Mouse (Mus musculus) neutrophil, adult 65 days (primary cell): Measurements from ENCODE around the gene Fahd1. TPM values are rescaled to one million over a fixed set of nuclear protein-coding genes. Genes with fewer than 3 reads are reported as not detected.

Source experiments
- total RNA-seq: library from RNA; stranded (reverse); gene quantifications from 2 replicates; pipeline ENCODE4 v1.2.4, GENCODE M21; 2023

Gene Fahd1
- total RNA-seq, result 1.5 and 2.2 TPM in 2 replicates

GRCm38 (mm10) chr17:24850065-24850772 is at the start of gene Fahd1:
TSS of gene Fahd1 (minus strand) at chr17:24850364.

GRCm38 (mm10) chr17:24896241-24896992 is 46.3 kb upstream of the Fahd1 start, which contains the start of gene Nme3:
TSS of gene Nme3 (plus strand) at chr17:24896500.

DNA sequence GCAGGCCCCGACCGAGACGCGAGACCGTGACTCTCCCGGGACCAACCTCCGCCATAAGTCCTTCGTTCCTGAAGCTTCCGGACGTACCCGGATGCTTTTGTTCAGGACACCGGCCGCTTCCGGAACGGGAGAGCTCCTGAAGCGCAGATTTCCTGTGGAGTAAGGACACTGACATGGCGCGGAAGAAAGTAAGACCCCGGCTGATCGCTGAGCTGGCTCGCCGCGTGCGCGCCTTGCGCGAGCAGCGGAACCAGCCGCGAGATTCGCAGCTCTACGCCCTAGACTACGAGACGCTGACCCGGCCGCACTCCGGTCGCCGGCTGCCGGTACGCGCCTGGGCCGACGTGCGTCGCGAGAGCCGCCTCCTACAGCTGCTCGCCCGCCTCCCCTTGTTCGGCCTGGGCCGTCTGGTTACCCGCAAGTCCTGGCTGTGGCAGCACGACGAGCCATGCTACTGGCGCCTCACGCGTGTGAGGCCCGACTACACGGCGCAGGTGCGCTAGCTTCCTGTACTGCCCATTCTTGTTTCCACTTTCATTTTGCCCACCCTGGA is 44.9 kb upstream of the Fahd1 start, which contains the start of the genes Eme2 and Mrps34:
Gene Eme2 (minus strand): TSS at position 93 of the 553 bp plus-strand sequence.
Gene Mrps34 (plus strand): TSS at position 122 of the 553 bp plus-strand sequence.

GRCm38 (mm10) chr17:24886134-24886931 is 36.2 kb upstream of the Fahd1 start, which contains the start of the genes Nubp2 and Spsb3:
TSS of gene Nubp2 (minus strand) at chr17:24886349.
TSS of gene Spsb3 (plus strand) at chr17:24886643.

GRCm38 (mm10) chr17:24865776-24866175 is 15.6 kb upstream of the Fahd1 start, which contains the start of gene Igfals:
TSS of gene Igfals (plus strand) at chr17:24865997.

GRCm38 (mm10) chr17:24839842-24840241 is 10.3 kb downstream of the Fahd1 start, which contains the start of gene Hagh:
TSS of gene Hagh (plus strand) at chr17:24840143.

DNA sequence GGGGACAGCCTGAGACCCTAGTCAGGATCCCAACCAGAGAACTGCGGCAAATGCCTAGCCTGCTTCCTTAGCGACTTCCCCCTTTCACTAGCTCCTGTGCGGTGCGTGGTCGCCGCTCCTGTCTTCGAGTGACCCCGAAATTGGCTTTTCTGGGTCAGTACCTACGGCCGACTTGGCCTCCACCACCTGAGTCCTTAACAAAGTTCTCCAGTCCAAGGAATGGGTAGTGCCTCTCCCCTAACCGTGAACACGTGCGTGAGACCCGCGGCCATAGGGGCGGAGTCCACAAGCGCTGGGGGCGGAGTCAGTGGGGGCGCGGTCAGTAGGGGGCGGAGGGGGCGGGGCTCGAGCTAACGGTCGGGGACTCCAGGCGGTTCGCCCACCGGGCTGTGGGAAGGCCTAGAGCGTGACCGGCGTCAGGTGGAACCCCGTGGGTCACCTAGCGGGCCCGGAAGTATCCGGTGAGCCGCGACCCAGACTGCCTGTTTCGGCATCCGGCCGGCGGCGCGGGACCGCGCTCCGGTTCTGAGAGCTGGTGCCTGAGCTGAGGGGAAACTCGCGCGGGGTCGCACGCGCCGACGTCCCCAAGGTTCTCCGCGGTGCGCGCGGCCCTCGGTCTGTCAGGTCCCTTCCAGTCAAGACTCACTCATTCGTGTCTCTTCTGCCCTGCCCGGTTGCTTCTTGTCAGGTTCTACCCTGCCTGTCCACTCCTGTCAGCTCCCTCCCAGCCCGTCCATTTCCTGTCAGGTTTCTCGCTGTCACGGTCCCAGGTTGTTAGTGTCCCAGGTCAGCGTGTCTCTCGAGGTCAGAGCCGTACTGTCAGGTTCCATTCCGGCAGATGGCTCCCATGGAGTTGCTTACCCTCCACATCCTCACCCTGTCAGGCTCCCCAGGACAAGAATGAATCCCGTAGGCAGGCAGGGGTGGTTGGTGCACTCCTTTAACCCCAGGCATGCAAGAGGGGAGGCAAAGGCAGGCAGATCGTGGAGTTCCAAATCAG is 45.9 kb downstream of the Fahd1 start, which contains the start of gene Meiob:
Gene Meiob (plus strand): TSS at position 338 of the 1,000 bp plus-strand sequence.

Other genes with a start within 250 kb of the Fahd1 start
- gene Tsc2, start 217.7 kb downstream of the Fahd1 start, total RNA-seq, result 41.1 and 43.3 TPM in 2 replicates
- gene Nthl1, start 217.7 kb downstream of the Fahd1 start, total RNA-seq, result 0.88 and 1.5 TPM in 2 replicates
- 3.0 and 3.3 TPM in 2 replicates for gene Slc9a3r2, start 200.0 kb downstream of the Fahd1 start, total RNA-seq
- not detected in 2 replicates for gene Npw, start 191.9 kb downstream of the Fahd1 start, total RNA-seq
- gene Zfp598, start 180.7 kb downstream of the Fahd1 start, total RNA-seq, result 21.0 and 25.1 TPM in 2 replicates
- not detected in 2 replicates for gene Syngr3, start 160.4 kb downstream of the Fahd1 start, total RNA-seq
- gene Gfer, start 154.2 kb downstream of the Fahd1 start, total RNA-seq, result 3.9 and 4.5 TPM in 2 replicates
- 0.57 and 1.5 TPM in 2 replicates for gene Noxo1, start 154.1 kb downstream of the Fahd1 start, total RNA-seq
- gene Tbl3, start 142.7 kb downstream of the Fahd1 start, total RNA-seq, result 9.5 and 12.4 TPM in 2 replicates
- not detected in 2 replicates for gene Rnf151, start 132.3 kb downstream of the Fahd1 start, total RNA-seq
- gene Rps2, start 132.2 kb downstream of the Fahd1 start, total RNA-seq, result 399 and 442 TPM in 2 replicates
- gene Ndufb10, start 125.9 kb downstream of the Fahd1 start, total RNA-seq, result 61.5 and 73.8 TPM in 2 replicates
- gene Rpl3l, start 122.5 kb downstream of the Fahd1 start, total RNA-seq, result 1.9 and 2.1 TPM in 2 replicates
- gene Msrb1, start 113.7 kb downstream of the Fahd1 start, total RNA-seq, result 1,300 and 1,322 TPM in 2 replicates
- gene Hs3st6, start 97.4 kb downstream of the Fahd1 start, total RNA-seq, result 0.51 and 0.70 TPM in 2 replicates
- gene Meiob, start 46.1 kb downstream of the Fahd1 start, total RNA-seq, result not detected in 2 replicates
- 34.8 and 35.3 TPM in 2 replicates for gene Hagh, start 10.2 kb downstream of the Fahd1 start, total RNA-seq
- gene Igfals, start 15.6 kb upstream of the Fahd1 start, total RNA-seq, result 0.32 and 0.36 TPM in 2 replicates
- 51.2 and 59.0 TPM in 2 replicates for gene Nubp2, start 36.0 kb upstream of the Fahd1 start, total RNA-seq
- 25.3 and 35.4 TPM in 2 replicates for gene Spsb3, start 36.3 kb upstream of the Fahd1 start, total RNA-seq
- 10.1 and 11.6 TPM in 2 replicates for gene Eme2, start 44.7 kb upstream of the Fahd1 start, total RNA-seq
- gene Mrps34, start 44.8 kb upstream of the Fahd1 start, total RNA-seq, result 12.9 and 15.4 TPM in 2 replicates
- gene Nme3, start 46.1 kb upstream of the Fahd1 start, total RNA-seq, result 15.7 and 16.5 TPM in 2 replicates
- 70.4 and 91.3 TPM in 2 replicates for gene Mapk8ip3, start 86.6 kb upstream of the Fahd1 start, total RNA-seq
- gene Jpt2, start 110.3 kb upstream of the Fahd1 start, total RNA-seq, result 26.3 and 30.8 TPM in 2 replicates
- gene Cramp1l, start 165.4 kb upstream of the Fahd1 start, total RNA-seq, result 25.7 and 40.7 TPM in 2 replicates
- 8.9 and 12.3 TPM in 2 replicates for gene Ift140, start 165.7 kb upstream of the Fahd1 start, total RNA-seq
- not detected in 2 replicates for gene Tmem204, start 233.2 kb upstream of the Fahd1 start, total RNA-seq